4 mouse cellular contexts compared by ENCODE assay signal in genomic region chr12:75616841-75617240, GRCm38 (mm10).
"Had no signal": no experiment of that assay in that cellular context is flagged by ENCODE, and none has a peak within 500 bp of the region (broad histone marks: within the 10 kb centered on the region; RNA-seq: fewer than 3 reads in every experiment).

No protein-coding gene starts in this region.

- H3K9ac ChIP-seq: liver, embryonic 13.5 days; midbrain, embryonic 12.5 days had no signal

- H3K9me3 ChIP-seq: limb, embryonic 10.5 days; liver, embryonic 13.5 days had no signal

- H3K27ac ChIP-seq: limb, embryonic 10.5 days; liver, embryonic 13.5 days; midbrain, embryonic 12.5 days had no signal

- H3K36me3 ChIP-seq: limb, embryonic 10.5 days; liver, embryonic 13.5 days; midbrain, embryonic 12.5 days had no signal

- H3K27me3 ChIP-seq: midbrain, embryonic 12.5 days had no signal

- DNase-seq: liver, embryonic 13.5 days; right cerebral cortex, postnatal 14 days had no signal
